Mouse (Mus musculus) C2C12 (cell line): ENCODE data around the gene Lef1.

ENCODE experiments used
- CTCF ChIP-seq: IDR thresholded peaks from one replicate; pipeline ENCODE4 v1.5.1; 2011; ENCODE audit not compliant: control insufficient read depth, insufficient read depth, insufficient read length
- FOSL1 ChIP-seq: IDR thresholded peaks from one replicate; pipeline ENCODE4 v1.8.0; 2011; ENCODE audit warnings: mild to moderate bottlenecking, low read length; ENCODE audit not compliant: poor library complexity, insufficient read depth, severe bottlenecking
- MYOG ChIP-seq: IDR thresholded peaks from one replicate; pipeline ENCODE4 v1.6.1; 2011; ENCODE audit not compliant: control insufficient read depth, insufficient read length; ENCODE audit errors: extremely low read depth

DNA sequence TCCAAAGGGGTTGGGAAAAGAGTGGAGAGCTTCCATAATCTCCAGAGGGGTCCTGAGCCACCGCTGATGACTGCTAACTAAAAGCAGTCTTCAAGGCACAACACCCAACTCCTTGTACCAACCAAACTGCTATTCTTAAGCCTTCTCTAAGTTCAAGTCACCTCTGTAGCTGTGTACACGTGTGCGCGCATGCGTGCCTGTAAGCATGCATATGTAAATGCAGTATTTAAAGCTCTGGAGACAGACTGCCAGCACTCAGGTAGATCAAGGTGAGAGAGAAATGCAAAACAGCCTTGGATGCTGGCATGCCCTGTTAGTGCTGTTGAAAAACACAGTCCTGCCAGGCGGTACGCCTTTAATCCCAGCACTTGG, 29.8 kb downstream of the Lef1 start:
- TF ChIP-seq CTCF (no peak), FOSL1 (no peak), MYOG (no peak)
